In the genomic region with DNA sequence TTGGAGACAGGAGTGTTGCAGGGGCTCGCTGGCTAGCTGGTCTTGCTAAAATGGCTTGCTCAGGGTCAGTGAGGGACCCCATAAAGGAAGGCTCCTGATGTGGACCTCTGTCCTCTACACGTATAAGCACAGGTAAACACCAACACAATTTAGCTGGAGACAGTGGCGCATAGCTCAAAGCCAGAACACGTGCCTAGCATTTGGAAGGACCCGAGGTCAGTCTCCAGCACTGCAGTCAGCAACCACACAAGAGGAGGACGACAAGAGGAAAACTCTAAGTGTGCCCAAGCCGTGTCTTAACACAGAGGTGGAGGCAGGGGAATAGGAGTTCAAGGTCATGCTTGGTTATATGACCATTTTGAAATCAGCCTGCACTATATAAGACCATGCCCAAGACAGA, we compare ENCODE assay signal across 21 mouse cellular contexts. TPM values are rescaled to one million over a fixed set of nuclear protein-coding genes. Genes with fewer than 3 reads are reported as not detected.
DNase-seq lines count a peak whose midpoint lies in the region; ATAC-seq lines count a peak whose summit lies in the region.
"Had no signal": no experiment of that assay in that cellular context is flagged by ENCODE, and none has a peak within 500 bp of the region (broad histone marks: within the 10 kb centered on the region; RNA-seq: fewer than 3 reads in every experiment).

No protein-coding gene starts in this region.

- H3K4me3 ChIP-seq in heart, embryonic 16.5 days (ENCODE audit: low read length), result no peak overlapping the region
- H3K4me3 ChIP-seq in kidney, embryonic 16.5 days (ENCODE audit: low read length), result no peak overlapping the region
- no peak overlapping the region for H3K4me3 ChIP-seq in embryonic facial prominence, embryonic 10.5 days
- H3K4me3 ChIP-seq: embryonic facial prominence, embryonic 12.5 days; erythroblast, embryonic 14.5 days; forebrain, embryonic 13.5 days; heart, embryonic 12.5 days; hindbrain, embryonic 10.5 days; limb, embryonic 12.5 days had no signal

- no peaks in the 10 kb centered on the region for H3K27me3 ChIP-seq in heart, embryonic 16.5 days (ENCODE audit: control insufficient read depth, insufficient read depth, low read length)
- H3K27me3 ChIP-seq in kidney, embryonic 16.5 days (ENCODE audit: insufficient read depth, low read length), result no peaks in the 10 kb centered on the region
- peaks cover 27% of the 10 kb centered on the region for H3K27me3 ChIP-seq in embryonic facial prominence, embryonic 10.5 days (replicated peaks; ENCODE audit: low read depth, poor library complexity, severe bottlenecking)
- H3K27me3 ChIP-seq: embryonic facial prominence, embryonic 12.5 days; heart, embryonic 12.5 days had no signal

- WGBS in heart, embryonic 16.5 days, result 79% methylated on average over 7 of the region's 7 CpGs
- 82% methylated on average over 7 of the region's 7 CpGs for WGBS in kidney, embryonic 16.5 days
- WGBS in embryonic facial prominence, embryonic 10.5 days, result 88% methylated on average over 7 of the region's 7 CpGs

- no peak for DNase-seq in heart, postnatal 14 days
- DNase-seq in kidney, postnatal 14 days, result no peak
- peak; percentile 30 for DNase-seq in testis, postnatal 10 days (ENCODE audit: low spot score)
- DNase-seq in testis, postnatal 14 days (ENCODE audit: low spot score), result no peak
- no peak for DNase-seq in lung, postnatal 25 days (ENCODE audit: low spot score)
- no peak for DNase-seq in embryonic facial prominence, embryonic 10.5 days (ENCODE audit: low spot score)
- DNase-seq: cerebellum, adult 9-10 months; gastrocnemius, postnatal 14 days; layer of hippocampus, adult 9-11 months; lung, adult 2 months; thymus, postnatal 25 days had no signal

- H3K9me3 ChIP-seq in heart, embryonic 16.5 days (replicated peaks; ENCODE audit: control insufficient read depth, low read length), result no peaks in the 10 kb centered on the region
- no peaks in the 10 kb centered on the region for H3K9me3 ChIP-seq in kidney, embryonic 16.5 days (ENCODE audit: low read length)
- no peaks in the 10 kb centered on the region for H3K9me3 ChIP-seq in embryonic facial prominence, embryonic 10.5 days
- H3K9me3 ChIP-seq: embryonic facial prominence, embryonic 12.5 days; forebrain, embryonic 13.5 days; heart, embryonic 12.5 days; hindbrain, embryonic 10.5 days; limb, embryonic 12.5 days had no signal

- H3K9ac ChIP-seq in heart, embryonic 16.5 days (ENCODE audit: low read length), result no peak overlapping the region
- H3K9ac ChIP-seq in kidney, embryonic 16.5 days (replicated peaks; ENCODE audit: low read length), result no peak overlapping the region
- H3K9ac ChIP-seq: embryonic facial prominence, embryonic 12.5 days; forebrain, embryonic 13.5 days; heart, embryonic 12.5 days; limb, embryonic 12.5 days had no signal

- no peak for ATAC-seq in heart, embryonic 16.5 days (replicated peaks; ENCODE audit: extremely low read depth, insufficient read depth, low FRiP score)
- ATAC-seq in kidney, embryonic 16.5 days (ENCODE audit: low FRiP score, low TSS enrichment), result no peak
- ATAC-seq: forebrain, embryonic 13.5 days; hindbrain, postnatal 0 days had no signal

- H3K4me1 ChIP-seq in heart, embryonic 16.5 days (ENCODE audit: control insufficient read depth, insufficient read depth, low read length), result peaks cover 37% of the 10 kb centered on the region
- peaks cover 50% of the 10 kb centered on the region for H3K4me1 ChIP-seq in kidney, embryonic 16.5 days (ENCODE audit: insufficient read depth, low read length)
- peaks cover 30% of the 10 kb centered on the region for H3K4me1 ChIP-seq in embryonic facial prominence, embryonic 10.5 days

- H3K36me3 ChIP-seq in heart, embryonic 16.5 days (ENCODE audit: control insufficient read depth, insufficient read depth), result no peaks in the 10 kb centered on the region
- no peaks in the 10 kb centered on the region for H3K36me3 ChIP-seq in kidney, embryonic 16.5 days (ENCODE audit: insufficient read depth, low read length)
- H3K36me3 ChIP-seq in embryonic facial prominence, embryonic 10.5 days (replicated peaks), result no peaks in the 10 kb centered on the region
- H3K36me3 ChIP-seq: embryonic facial prominence, embryonic 12.5 days; heart, embryonic 12.5 days; hindbrain, embryonic 10.5 days; limb, embryonic 12.5 days had no signal

- H3K4me2 ChIP-seq in heart, embryonic 16.5 days (ENCODE audit: low read depth, low read length), result no peak overlapping the region
- no peak overlapping the region for H3K4me2 ChIP-seq in kidney, embryonic 16.5 days (replicated peaks; ENCODE audit: low read depth, low read length)
- H3K4me2 ChIP-seq: embryonic facial prominence, embryonic 12.5 days; forebrain, embryonic 13.5 days; heart, embryonic 12.5 days; limb, embryonic 12.5 days; midbrain, embryonic 11.5 days had no signal

- peak overlapping the region; percentile 7; the same call in 1 of the 2 replicates for H3K27ac ChIP-seq in heart, embryonic 16.5 days (ENCODE audit: low read length)
- H3K27ac ChIP-seq in kidney, embryonic 16.5 days (ENCODE audit: low read length), result peak overlapping the region; percentile 37; the same call in 1 of the 2 replicates
- H3K27ac ChIP-seq in embryonic facial prominence, embryonic 10.5 days (replicated peaks), result no peak overlapping the region
- H3K27ac ChIP-seq: embryonic facial prominence, embryonic 12.5 days; forebrain, embryonic 13.5 days; hindbrain, embryonic 10.5 days; hindbrain, postnatal 0 days; limb, embryonic 12.5 days had no signal

- intact Hi-C loops in heart, postnatal 14 days (cut with DNase I), result no loop called here

RNA-seq across cellular contexts. Expression of a gene that starts 5.9 kb away (rescaled TPM):
- 2.8 and 3.0 TPM in 2 replicates for polyA plus RNA-seq in heart, embryonic 16.5 days (2015; fragmentation: Nextera tagmentation; extraction: Ambion mirVana)
- 10 to 100 TPM; 30.0 to 38.9 TPM for total RNA-seq in heart, postnatal 14 days (2021)
- polyA plus RNA-seq in kidney, embryonic 16.5 days (2015; fragmentation: Nextera tagmentation; extraction: Ambion mirVana), result 2.4 and 3.0 TPM in 2 replicates
- 0.86 and 1.4 TPM in 2 replicates for polyA plus RNA-seq in embryonic facial prominence, embryonic 10.5 days (2016; fragmentation: Nextera tagmentation; extraction: Ambion mirVana)
- polyA plus RNA-seq: erythroblast, embryonic 14.5 days had no signal

RNA-seq across cellular contexts. Expression of a gene that starts 32.6 kb away (rescaled TPM):
- 38.6 and 41.4 TPM in 2 replicates for polyA plus RNA-seq in heart, embryonic 16.5 days (2015; fragmentation: Nextera tagmentation; extraction: Ambion mirVana)
- 10 to 100 TPM; 22.9 to 25.9 TPM for total RNA-seq in heart, postnatal 14 days (2021)
- 39.1 and 40.4 TPM in 2 replicates for polyA plus RNA-seq in kidney, embryonic 16.5 days (2015; fragmentation: Nextera tagmentation; extraction: Ambion mirVana)
- polyA plus RNA-seq in embryonic facial prominence, embryonic 10.5 days (2016; fragmentation: Nextera tagmentation; extraction: Ambion mirVana), result 22.6 and 24.8 TPM in 2 replicates
